Mouse (Mus musculus) heart, embryonic 14.5 days (tissue): Measurements from ENCODE around the gene Pih1d2. TPM values are rescaled to one million over a fixed set of nuclear protein-coding genes. Genes with fewer than 3 reads are reported as not detected.

Experiments
- ATAC-seq: fragments of 200-750 bp; cut with Nextera tagmentation; 2 replicates; pipeline ENCODE4 v1.8.0; 2017; ENCODE audit warnings: low read depth, moderate TSS enrichment; ENCODE audit not compliant: insufficient number of reproducible peaks, insufficient read depth, low FRiP score
- H3K27ac ChIP-seq, 2 experiments: fragments of 200-500 bp in 1 of 2; fragments of 300-500 bp in 1 of 2; sonication (generic) in 1 of 2; replicated peaks in 1 of 2; 2 replicates each; pipeline ENCODE4 v1.5.1; 2012 to 2014; ENCODE audit warnings: low read depth in 2 of 2, low read length in 2 of 2, control low read depth in 1 of 2, mild to moderate bottlenecking in 1 of 2, mixed read lengths in 1 of 2; ENCODE audit not compliant: control insufficient read depth in 1 of 2, insufficient read depth in 1 of 2
- H3K27me3 ChIP-seq: fragments of 300-500 bp; sonication (generic); 2 replicates; pipeline ENCODE4 v1.6.1; 2014; ENCODE audit warnings: mild to moderate bottlenecking, low read length, control low read depth; ENCODE audit not compliant: control insufficient read depth, insufficient read depth
- H3K36me3 ChIP-seq: fragments of 300-500 bp; sonication (generic); 2 replicates; pipeline ENCODE4 v1.6.1; 2014; ENCODE audit warnings: mild to moderate bottlenecking, control low read depth, low read length, mixed read lengths; ENCODE audit not compliant: control insufficient read depth, insufficient read depth
- H3K4me1 ChIP-seq, 2 experiments: fragments of 200-500 bp in 1 of 2; fragments of 300-500 bp in 1 of 2; sonication (generic) in 1 of 2; 2 replicates each; pipeline ENCODE4 v1.6.1; 2012 to 2014; ENCODE audit warnings: low read length in 2 of 2, control low read depth in 1 of 2, mixed read lengths in 1 of 2; ENCODE audit not compliant: control insufficient read depth in 2 of 2, insufficient read depth in 2 of 2
- H3K4me2 ChIP-seq: fragments of 300-500 bp; sonication (generic); 2 replicates; pipeline ENCODE4 v1.6.1; 2014; ENCODE audit warnings: mild to moderate bottlenecking, low read length
- H3K4me3 ChIP-seq, 2 experiments: fragments of 200-500 bp in 1 of 2; fragments of 300-500 bp in 1 of 2; sonication (generic) in 1 of 2; 2 replicates each; pipeline ENCODE4 v1.5.1; 2012 to 2014; ENCODE audit warnings: low read length in 2 of 2, mild to moderate bottlenecking in 2 of 2, control low read depth in 1 of 2, low read depth in 1 of 2, moderate library complexity in 1 of 2; ENCODE audit not compliant: control insufficient read depth in 1 of 2, insufficient read depth in 1 of 2
- H3K9ac ChIP-seq: fragments of 300-500 bp; sonication (generic); 2 replicates; pipeline ENCODE4 v1.6.1; 2014; ENCODE audit warnings: mild to moderate bottlenecking, low read length
- H3K9me3 ChIP-seq: fragments of 300-500 bp; sonication (generic); 2 replicates; pipeline ENCODE4 v1.6.1; 2016; ENCODE audit warnings: low read length, control low read depth; ENCODE audit not compliant: control insufficient read depth
- WGBS: fragments of 180-500 bp; shearing (Covaris S2); extraction: QIAGEN DNeasy Blood & Tissue Kit; methylation state at CpG from one replicate; pipeline ENCODE4 v1.1.7; 2014; 5-methylcytosine and 5-hydroxymethylcytosine counted together
- polyA plus RNA-seq: library from polyadenylated mRNA; unstranded; fragments of >200 nt; fragmentation: Nextera tagmentation; extraction: Ambion mirVana; gene quantifications from 2 replicates; pipeline ENCODE4 v1.2.1, GENCODE M21; 2014

Pih1d2 gene
- 1.9 TPM in 2 replicates for polyA plus RNA-seq

GRCm38 (mm10) chr9:50616766-50617603 is at the start of gene Pih1d2, which contains the start of gene Nkapd1:
Gene Pih1d2 (plus strand): TSS chr9:50617321.
Gene Nkapd1 (minus strand): TSS chr9:50617464.
- Histone ChIP-seq H3K9me3 (no peaks in the 10 kb centered on the region), H3K36me3 (peaks cover 35% of the 10 kb centered on the region), H3K4me3 (peak within 1 kb of the TSS; percentile 93 to 98), H3K4me1 (peaks cover 2 to 8% of the 10 kb centered on the region in 2 experiments; a peak in 2 of 4 replicates), H3K4me2 (peak within 1 kb of the TSS; percentile 73), H3K9ac (peak within 1 kb of the TSS; percentile 96), H3K27me3 (no peaks in the 10 kb centered on the region), H3K27ac (peak within 1 kb of the TSS; percentile 91 to 93)
- ATAC-seq, result peak; percentile 89
- under 1% methylated on average over 74 of the region's 81 CpGs for WGBS

DNA sequence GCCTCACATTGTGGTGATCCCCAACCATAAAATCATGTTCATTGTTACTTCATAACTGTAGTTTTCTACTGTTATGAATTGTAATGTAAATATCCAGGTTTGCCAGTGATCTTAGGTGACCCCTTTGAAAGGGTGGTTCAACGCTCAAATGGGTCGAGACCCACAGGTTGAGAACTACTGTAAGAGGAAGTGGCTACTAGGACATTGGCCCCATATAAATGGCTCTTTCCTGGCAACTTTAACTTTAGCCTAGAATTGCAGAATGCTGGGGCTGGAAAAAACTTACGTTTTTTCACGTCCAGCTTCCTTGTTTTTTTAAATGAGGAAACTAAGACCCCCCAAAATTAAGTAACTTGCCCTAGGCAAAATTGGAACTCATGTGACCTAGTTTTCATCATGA is 49.7 kb upstream of the Pih1d2 start:
- Histone ChIP-seq H3K4me1 (no peaks in the 10 kb centered on the region; a peak in 3 of 4 replicates), H3K4me2 (no peak overlapping the region), H3K9me3 (no peaks in the 10 kb centered on the region), H3K27ac (no peak overlapping the region), H3K27me3 (no peaks in the 10 kb centered on the region), H3K9ac (no peak overlapping the region), H3K4me3 (no peak overlapping the region), H3K36me3 (no peaks in the 10 kb centered on the region)
- 80% methylated on average over 4 of the region's 4 CpGs for WGBS
- ATAC-seq, result no peak

DNA sequence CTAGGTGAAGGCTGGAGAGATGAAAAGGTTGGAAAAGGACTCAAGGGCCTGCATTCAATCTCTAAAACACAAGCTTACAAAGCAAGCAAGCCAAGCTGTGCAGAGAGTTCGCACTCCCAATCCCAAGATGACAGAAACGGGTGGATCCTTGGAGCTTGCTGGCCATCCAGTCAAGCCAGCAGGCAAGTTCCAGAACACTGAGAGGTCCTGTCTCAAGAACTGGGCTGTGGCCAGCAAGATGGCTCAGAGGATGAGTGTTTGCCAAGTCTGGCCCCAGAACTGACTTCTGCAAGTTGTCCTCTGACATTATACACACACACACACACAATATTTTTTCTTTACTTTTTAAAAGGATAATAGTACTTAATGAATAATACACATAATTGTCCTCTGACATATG is 49.2 kb upstream of the Pih1d2 start:
- Histone ChIP-seq H3K9me3 (no peaks in the 10 kb centered on the region), H3K9ac (no peak overlapping the region), H3K4me2 (no peak overlapping the region), H3K36me3 (no peaks in the 10 kb centered on the region), H3K4me3 (no peak overlapping the region), H3K4me1 (no peaks in the 10 kb centered on the region; a peak in 3 of 4 replicates), H3K27me3 (no peaks in the 10 kb centered on the region), H3K27ac (no peak overlapping the region)
- WGBS, result 80% methylated on average over 2 of the region's 2 CpGs
- no peak for ATAC-seq

DNA sequence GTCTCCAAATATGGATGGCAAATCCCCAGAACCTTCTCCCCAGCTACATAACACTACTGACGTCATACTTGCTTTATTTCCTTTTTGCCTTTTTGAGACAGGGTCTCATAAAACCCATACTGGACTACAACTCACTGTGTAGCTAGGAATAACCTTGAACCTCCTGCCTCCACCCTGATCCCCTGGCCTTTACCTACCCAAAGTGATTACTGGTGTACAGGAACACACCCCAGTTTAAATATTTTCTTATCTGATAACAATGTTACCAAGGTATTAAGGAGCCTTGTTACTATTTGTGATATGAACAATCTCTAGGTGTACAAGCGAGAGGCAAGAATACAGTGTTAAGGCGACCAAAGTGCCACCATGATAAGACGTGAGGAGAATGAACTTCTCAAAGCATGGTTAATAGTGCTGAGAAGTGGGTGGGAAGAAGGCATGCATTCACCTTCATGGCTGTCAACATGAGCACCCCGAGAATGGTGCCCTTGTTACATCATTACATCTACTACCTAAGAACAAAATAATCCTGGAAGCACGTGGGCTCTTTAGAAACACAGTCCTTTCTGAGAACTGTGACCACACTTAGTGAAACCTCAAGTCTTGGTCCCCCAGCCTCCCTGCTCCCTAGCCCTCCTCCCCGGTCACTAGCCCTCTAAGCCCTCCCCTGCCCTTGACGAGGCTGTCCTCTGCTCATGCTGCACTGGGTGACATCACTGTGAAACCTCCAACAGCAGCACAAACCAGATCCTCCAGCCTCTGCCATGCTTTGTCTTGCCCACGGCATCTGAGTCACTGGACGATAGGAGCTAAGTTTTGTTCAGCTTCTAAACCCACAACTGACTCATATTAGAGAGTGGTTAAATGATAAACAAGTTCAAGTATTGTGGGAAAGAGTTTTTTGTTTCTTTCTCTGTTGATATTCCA is 47.3 kb upstream of the Pih1d2 start:
- Histone ChIP-seq H3K4me1 (no peaks in the 10 kb centered on the region; a peak in 3 of 4 replicates), H3K27ac (no peak overlapping the region), H3K4me3 (no peak overlapping the region), H3K36me3 (no peaks in the 10 kb centered on the region), H3K27me3 (no peaks in the 10 kb centered on the region), H3K9ac (no peak overlapping the region), H3K9me3 (no peaks in the 10 kb centered on the region), H3K4me2 (no peak overlapping the region)
- ATAC-seq, result no peak
- WGBS, result 55% methylated on average over 10 of the region's 10 CpGs

GRCm38 (mm10) chr9:50580370-50580769 is 36.8 kb upstream of the Pih1d2 start:
- Histone ChIP-seq H3K4me2 (no peak overlapping the region), H3K27ac (no peak overlapping the region), H3K27me3 (no peaks in the 10 kb centered on the region), H3K9ac (no peak overlapping the region), H3K4me1 (no peaks in the 10 kb centered on the region), H3K36me3 (no peaks in the 10 kb centered on the region), H3K4me3 (no peak overlapping the region), H3K9me3 (no peaks in the 10 kb centered on the region)
- 22% methylated on average over 4 of the region's 4 CpGs for WGBS
- ATAC-seq, result no peak

DNA sequence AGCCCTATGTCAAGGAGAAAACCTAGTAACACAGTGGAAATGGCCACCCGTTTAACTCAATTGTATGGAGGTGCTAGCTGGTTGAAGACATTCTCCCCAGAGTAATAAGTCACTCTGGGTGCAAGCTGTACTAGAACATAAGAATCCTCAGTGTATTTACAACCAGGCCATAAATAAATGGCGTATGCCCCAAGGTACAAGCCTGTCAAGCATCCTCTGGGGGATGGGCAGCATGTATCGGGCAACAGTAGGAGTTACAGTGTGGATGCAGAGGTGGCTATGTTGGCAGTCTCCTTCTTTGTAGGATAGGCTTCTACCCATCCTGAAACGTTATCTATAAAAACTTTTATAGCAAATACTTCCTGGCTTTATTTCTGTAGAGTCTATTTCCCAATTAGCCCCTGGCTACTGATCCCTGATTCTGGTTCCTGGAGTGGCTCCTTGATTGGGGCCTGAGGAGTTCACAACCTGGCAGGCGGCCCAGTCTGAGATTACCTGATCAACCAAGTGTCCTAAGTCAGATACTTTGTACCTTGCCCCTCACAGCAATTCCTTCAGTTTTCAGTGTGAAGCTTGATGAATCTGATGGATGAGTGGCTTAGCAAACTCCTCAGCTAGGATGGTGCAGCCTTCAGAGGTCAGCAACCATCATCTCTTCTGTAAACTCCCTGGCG is 31.8 kb upstream of the Pih1d2 start:
- H3K27me3 ChIP-seq, result no peaks in the 10 kb centered on the region
- no peak overlapping the region for H3K9ac ChIP-seq
- no peaks in the 10 kb centered on the region for H3K9me3 ChIP-seq
- no peak overlapping the region for H3K4me2 ChIP-seq
- WGBS, result 70% methylated on average over 6 of the region's 6 CpGs
- H3K36me3 ChIP-seq, result no peaks in the 10 kb centered on the region
- no peak for ATAC-seq
- no peak overlapping the region for H3K4me3 ChIP-seq
- H3K27ac ChIP-seq, result no peak overlapping the region
- no peaks in the 10 kb centered on the region for H3K4me1 ChIP-seq

- Histone ChIP-seq H3K9me3 (no peaks in the 10 kb centered on the region), H3K36me3 (no peaks in the 10 kb centered on the region), H3K9ac (no peak overlapping the region), H3K4me1 (no peaks in the 10 kb centered on the region), H3K4me3 (no peak overlapping the region), H3K27ac (no peak overlapping the region), H3K4me2 (no peak overlapping the region), H3K27me3 (no peaks in the 10 kb centered on the region)
- no peak for ATAC-seq
- WGBS, result 72% methylated on average over 4 of the region's 4 CpGs
Observed at GRCm38 (mm10) chr9:50586955-50587354, 30.2 kb upstream of the Pih1d2 start.
